Mouse (Mus musculus): ENCODE measurements around the gene Manea.

GRCm38 (mm10) chr4:26276264-26276663 lies 70.4 kb downstream of the Manea start:
- TF ChIP-seq CTCF (IDR thresholded peaks at IDR 0.05; ENCODE audit: borderline replicate concordance, insufficient read depth, low read length) (no peak), POLR2A (IDR thresholded peaks at IDR 0.05; ENCODE audit: low read depth, low read length) (no peak)
